Mouse (Mus musculus) stomach, embryonic 15.5 days (tissue): ENCODE results near the gene Gm20388. TPM values are rescaled to one million over a fixed set of nuclear protein-coding genes. Genes with fewer than 3 reads are reported as not detected.

ENCODE experiments used
- ATAC-seq: fragments of 200-750 bp; cut with Nextera tagmentation; 2 replicates; pipeline ENCODE4 v1.8.0; 2017; ENCODE audit warnings: low read depth, moderate number of reproducible peaks, moderate TSS enrichment; ENCODE audit not compliant: insufficient read depth, low FRiP score
- H3K27ac ChIP-seq: fragments of 300-500 bp; sonication (generic); 2 replicates; pipeline ENCODE4 v1.5.1; 2015; ENCODE audit warnings: mild to moderate bottlenecking, inconsistent platforms
- H3K27me3 ChIP-seq: fragments of 300-500 bp; sonication (generic); replicated peaks from 2 replicates; pipeline ENCODE4 v1.6.1; 2015; ENCODE audit warnings: inconsistent platforms
- H3K36me3 ChIP-seq: fragments of 300-500 bp; sonication (generic); 2 replicates; pipeline ENCODE4 v1.6.1; 2015; ENCODE audit warnings: inconsistent platforms
- H3K4me1 ChIP-seq: fragments of 300-500 bp; sonication (generic); 2 replicates; pipeline ENCODE4 v1.6.1; 2015; ENCODE audit warnings: inconsistent platforms
- H3K4me2 ChIP-seq: fragments of 300-500 bp; sonication (generic); 2 replicates; pipeline ENCODE4 v1.6.1; 2015; ENCODE audit warnings: mild to moderate bottlenecking, inconsistent platforms
- H3K4me3 ChIP-seq: fragments of 300-500 bp; sonication (generic); replicated peaks from 2 replicates; pipeline ENCODE4 v1.5.1; 2015; ENCODE audit warnings: inconsistent platforms
- H3K9ac ChIP-seq: fragments of 300-500 bp; sonication (generic); 2 replicates; pipeline ENCODE4 v1.6.1; 2015; ENCODE audit warnings: inconsistent platforms
- H3K9me3 ChIP-seq: fragments of 300-500 bp; sonication (generic); 2 replicates; pipeline ENCODE4 v1.6.1; 2016; ENCODE audit warnings: inconsistent platforms
- WGBS: fragments of 180-500 bp; shearing (Covaris S2); methylation state at CpG from one replicate; pipeline ENCODE4 v1.1.7; 2015; 5-methylcytosine and 5-hydroxymethylcytosine counted together
- polyA plus RNA-seq: library from polyadenylated mRNA; unstranded; fragments of >200 nt; fragmentation: Nextera tagmentation; extraction: Ambion mirVana; gene quantifications from 2 replicates; pipeline ENCODE4 v1.2.1, GENCODE M21; 2015

Gene Gm20388
- polyA plus RNA-seq, 1 experiment from 2014 or later: not detected

GRCm38 (mm10) chr8:120619235-120620180 is 708.9 kb downstream of the Gm20388 start:
- Histone ChIP-seq H3K27me3 (no peaks in the 10 kb centered on the region), H3K4me2 (no peak overlapping the region), H3K4me3 (no peak overlapping the region), H3K36me3 (no peaks in the 10 kb centered on the region), H3K9me3 (no peaks in the 10 kb centered on the region), H3K4me1 (0 out of 2 replicates have a peak, but pooled peaks cover 5% of the 10 kb centered on the region), H3K27ac (no peak overlapping the region), H3K9ac (no peak overlapping the region)
- WGBS: 74% methylated on average over 11 of the region's 11 CpGs
- ATAC-seq: no peak

GRCm38 (mm10) chr8:120620441-120620840 is 709.8 kb downstream of the Gm20388 start:
- H3K36me3 ChIP-seq: no peaks in the 10 kb centered on the region
- no peaks in the 10 kb centered on the region for H3K27me3 ChIP-seq
- ATAC-seq: no peak
- H3K27ac ChIP-seq: no peak overlapping the region
- no peak overlapping the region for H3K4me2 ChIP-seq
- no peaks in the 10 kb centered on the region for H3K9me3 ChIP-seq
- H3K4me3 ChIP-seq: no peak overlapping the region
- H3K4me1 ChIP-seq: 0 out of 2 replicates have a peak, but pooled peaks cover 5% of the 10 kb centered on the region
- H3K9ac ChIP-seq: no peak overlapping the region
- WGBS: 41% methylated on average over 7 of the region's 7 CpGs

GRCm38 (mm10) chr8:120622161-120622560 is 711.5 kb downstream of the Gm20388 start:
- Histone ChIP-seq H3K36me3 (no peaks in the 10 kb centered on the region), H3K4me3 (no peak overlapping the region), H3K27me3 (no peaks in the 10 kb centered on the region), H3K9ac (no peak overlapping the region), H3K9me3 (no peaks in the 10 kb centered on the region), H3K27ac (no peak overlapping the region), H3K4me1 (no peaks in the 10 kb centered on the region), H3K4me2 (no peak overlapping the region)
- WGBS: 68% methylated on average over 14 of the region's 14 CpGs
- ATAC-seq: no peak

- Histone ChIP-seq H3K4me1 (no peaks in the 10 kb centered on the region), H3K9me3 (no peaks in the 10 kb centered on the region), H3K27ac (no peak overlapping the region), H3K36me3 (no peaks in the 10 kb centered on the region), H3K9ac (no peak overlapping the region), H3K27me3 (no peaks in the 10 kb centered on the region), H3K4me3 (no peak overlapping the region), H3K4me2 (no peak overlapping the region)
- 38% methylated on average over 2 of the region's 2 CpGs for WGBS
- ATAC-seq: no peak
Observed at GRCm38 (mm10) chr8:120623608-120624007, 713.0 kb downstream of the Gm20388 start.

- no peaks in the 10 kb centered on the region for H3K9me3 ChIP-seq
- no peak overlapping the region for H3K9ac ChIP-seq
- H3K4me1 ChIP-seq: no peaks in the 10 kb centered on the region
- no peak for ATAC-seq
- H3K4me2 ChIP-seq: no peak overlapping the region
- WGBS: 58% methylated on average over 11 of the region's 11 CpGs
- no peaks in the 10 kb centered on the region for H3K36me3 ChIP-seq
- H3K27me3 ChIP-seq: no peaks in the 10 kb centered on the region
- H3K27ac ChIP-seq: no peak overlapping the region
- no peak overlapping the region for H3K4me3 ChIP-seq
Observed at GRCm38 (mm10) chr8:120626461-120626860, 715.8 kb downstream of the Gm20388 start.

GRCm38 (mm10) chr8:120627298-120627697 is 716.7 kb downstream of the Gm20388 start:
- Histone ChIP-seq H3K27me3 (no peaks in the 10 kb centered on the region), H3K9me3 (no peaks in the 10 kb centered on the region), H3K4me1 (no peaks in the 10 kb centered on the region), H3K36me3 (no peaks in the 10 kb centered on the region), H3K27ac (no peak overlapping the region), H3K4me3 (no peak overlapping the region), H3K4me2 (no peak overlapping the region), H3K9ac (no peak overlapping the region)
- ATAC-seq: no peak
- WGBS: 90% methylated on average over 5 of the region's 5 CpGs

GRCm38 (mm10) chr8:120630031-120630430 is 719.4 kb downstream of the Gm20388 start:
- no peak overlapping the region for H3K9ac ChIP-seq
- no peaks in the 10 kb centered on the region for H3K9me3 ChIP-seq
- H3K36me3 ChIP-seq: no peaks in the 10 kb centered on the region
- no peak overlapping the region for H3K4me3 ChIP-seq
- no peak overlapping the region for H3K4me2 ChIP-seq
- peaks cover 7% of the 10 kb centered on the region for H3K4me1 ChIP-seq
- WGBS: 46% methylated on average over 5 of the region's 5 CpGs
- no peak for ATAC-seq
- H3K27ac ChIP-seq: no peak overlapping the region
- no peaks in the 10 kb centered on the region for H3K27me3 ChIP-seq

- 45% methylated on average over 6 of the region's 6 CpGs for WGBS
- H3K27ac ChIP-seq: no peak overlapping the region
- H3K4me2 ChIP-seq: no peak overlapping the region
- no peaks in the 10 kb centered on the region for H3K9me3 ChIP-seq
- no peak overlapping the region for H3K4me3 ChIP-seq
- no peaks in the 10 kb centered on the region for H3K36me3 ChIP-seq
- no peak overlapping the region for H3K9ac ChIP-seq
- H3K27me3 ChIP-seq: no peaks in the 10 kb centered on the region
- no peak for ATAC-seq
- peaks cover 7% of the 10 kb centered on the region for H3K4me1 ChIP-seq
Observed at GRCm38 (mm10) chr8:120630848-120631247, 720.2 kb downstream of the Gm20388 start.

- H3K36me3 ChIP-seq: no peaks in the 10 kb centered on the region
- H3K4me3 ChIP-seq: no peak overlapping the region
- H3K4me2 ChIP-seq: no peak overlapping the region
- H3K27me3 ChIP-seq: 0 out of 2 replicates have a peak, but pooled peaks cover 2% of the 10 kb centered on the region
- 83% methylated on average over 21 of the region's 21 CpGs for WGBS
- H3K4me1 ChIP-seq: peaks cover 7% of the 10 kb centered on the region
- H3K9me3 ChIP-seq: no peaks in the 10 kb centered on the region
- H3K27ac ChIP-seq: no peak overlapping the region
- H3K9ac ChIP-seq: no peak overlapping the region
- ATAC-seq: no peak
Observed at GRCm38 (mm10) chr8:120631441-120632375, 721.1 kb downstream of the Gm20388 start.

- Histone ChIP-seq H3K9me3 (no peaks in the 10 kb centered on the region), H3K27ac (no peak overlapping the region), H3K36me3 (no peaks in the 10 kb centered on the region), H3K4me1 (peaks cover 7% of the 10 kb centered on the region), H3K27me3 (0 out of 2 replicates have a peak, but pooled peaks cover 2% of the 10 kb centered on the region), H3K9ac (no peak overlapping the region), H3K4me3 (peak overlapping the region; percentile 58), H3K4me2 (peak overlapping the region; percentile 98)
- no peak for ATAC-seq
- WGBS: 39% methylated on average over 17 of the region's 17 CpGs
Observed at GRCm38 (mm10) chr8:120632969-120633664, 722.5 kb downstream of the Gm20388 start.

- WGBS: 2% methylated on average over 44 of the region's 44 CpGs
- Histone ChIP-seq H3K4me3 (peak overlapping the region; percentile 58), H3K9me3 (no peaks in the 10 kb centered on the region), H3K27ac (no peak overlapping the region), H3K36me3 (no peaks in the 10 kb centered on the region), H3K9ac (peak overlapping the region; percentile 47), H3K4me1 (peaks cover 7% of the 10 kb centered on the region), H3K27me3 (0 out of 2 replicates have a peak, but pooled peaks cover 2% of the 10 kb centered on the region), H3K4me2 (peak overlapping the region; percentile 98)
- ATAC-seq: peak; percentile 28; the same call in 1 of the 2 replicates
Observed at GRCm38 (mm10) chr8:120633665-120634271, 723.1 kb downstream of the Gm20388 start.
